Mouse (Mus musculus): ENCODE measurements around the gene Rabgap1l. TPM values are rescaled to one million over a fixed set of nuclear protein-coding genes. Genes with fewer than 3 reads are reported as not detected.

The Rabgap1l gene
- polyA plus RNA-seq, 1 experiment from 2014 or later: 31.4 TPM

DNA sequence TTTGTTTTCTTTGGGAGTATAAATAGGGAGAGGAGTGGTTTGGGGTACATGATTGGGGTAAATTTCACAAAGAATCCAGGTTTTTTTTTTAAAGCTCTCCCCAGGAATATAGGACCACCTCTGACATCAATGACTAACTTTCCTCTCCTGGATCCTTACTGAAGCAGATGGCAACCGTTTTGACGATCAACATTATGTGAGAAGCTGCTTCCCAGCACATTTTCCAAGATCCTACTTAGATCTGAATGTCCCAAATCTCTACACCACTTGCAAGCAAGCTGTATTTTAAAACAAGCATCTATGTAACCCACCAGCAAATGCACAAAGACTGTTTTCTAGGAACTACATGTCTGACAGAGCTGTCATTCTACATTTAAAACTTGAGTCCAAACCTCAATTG lies 311.4 kb downstream of the Rabgap1l start:
- Histone ChIP-seq H3K27ac (ENCODE audit: low read length) (no peak overlapping the region), H3K9ac (replicated peaks; ENCODE audit: low read depth) (no peak overlapping the region), H3K27me3 (replicated peaks; ENCODE audit: insufficient read depth, low read length) (no peaks in the 10 kb centered on the region), H3K4me1 (ENCODE audit: insufficient read depth, low read depth, low read length) (no peaks in the 10 kb centered on the region), H3K4me3 (ENCODE audit: low read depth, low read length) (no peak overlapping the region), H3K9me3 (ENCODE audit: low read length) (no peaks in the 10 kb centered on the region), H3K4me2 (replicated peaks; ENCODE audit: low read depth, low read length) (no peak overlapping the region), H3K36me3 (ENCODE audit: insufficient read depth, low read length) (no peaks in the 10 kb centered on the region)
- TF ChIP-seq CTCF (IDR thresholded peaks at IDR 0.05): no peak
- no peak for TF ChIP-seq EP300 (IDR thresholded peaks at IDR 0.05)
- ATAC-seq: no peak
- WGBS: 94% methylated on average over 2 of the region's 2 CpGs
- no peak for DNase-seq (ENCODE audit: low spot score)

DNA sequence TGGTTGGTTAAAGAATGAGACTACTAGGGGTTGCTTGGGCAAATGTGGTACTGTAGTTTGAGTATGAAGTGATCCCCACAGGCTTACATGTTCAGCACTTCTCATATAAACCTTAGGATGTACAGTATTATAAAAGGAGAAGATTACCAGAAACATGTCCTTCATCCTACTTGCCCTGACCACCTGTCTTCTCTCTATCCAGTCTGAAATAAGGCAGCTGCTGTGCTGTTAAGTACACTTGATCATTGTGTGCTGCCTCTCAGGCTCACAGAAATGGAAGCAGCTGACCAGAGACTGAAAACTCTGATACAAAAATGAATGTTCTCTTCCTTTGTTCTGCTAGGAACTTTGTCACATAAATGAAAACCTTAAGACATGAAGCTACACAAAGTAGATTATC lies 325.6 kb downstream of the Rabgap1l start:
- Histone ChIP-seq H3K4me1 (ENCODE audit: insufficient read depth, low read depth, low read length) (no peaks in the 10 kb centered on the region), H3K27me3 (replicated peaks; ENCODE audit: insufficient read depth, low read length) (no peaks in the 10 kb centered on the region), H3K9ac (replicated peaks; ENCODE audit: low read depth) (no peak overlapping the region), H3K4me3 (ENCODE audit: low read depth, low read length) (no peak overlapping the region), H3K27ac (ENCODE audit: low read length) (no peak overlapping the region), H3K4me2 (replicated peaks; ENCODE audit: low read depth, low read length) (no peak overlapping the region), H3K36me3 (ENCODE audit: insufficient read depth, low read length) (no peaks in the 10 kb centered on the region), H3K9me3 (ENCODE audit: low read length) (no peaks in the 10 kb centered on the region)
- TF ChIP-seq CTCF (IDR thresholded peaks at IDR 0.05) (no peak), EP300 (IDR thresholded peaks at IDR 0.05) (no peak)
- ATAC-seq: no peak
- no peak for DNase-seq (ENCODE audit: low spot score)

DNA sequence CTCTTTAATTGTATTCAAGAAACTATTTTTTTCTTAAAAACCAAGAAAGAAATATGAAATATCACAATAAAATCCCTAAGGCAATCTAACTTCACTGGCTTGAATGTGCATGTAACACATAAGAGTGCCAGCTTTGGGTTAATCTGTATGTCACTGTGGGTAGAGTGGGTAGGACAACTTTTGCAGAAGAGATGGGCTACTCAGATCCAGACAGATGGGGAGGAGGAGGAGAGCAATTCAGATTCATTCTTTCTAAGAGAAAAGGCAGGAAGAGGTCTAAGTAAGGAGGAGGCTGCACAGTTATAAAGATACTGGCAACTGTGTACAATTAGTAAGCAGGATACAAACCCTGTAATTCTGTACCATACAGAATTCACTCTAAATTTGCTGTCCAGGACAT lies 327.8 kb downstream of the Rabgap1l start:
- ATAC-seq (no peak), DNase-seq (ENCODE audit: low spot score) (no peak)
- Histone ChIP-seq H3K9ac (replicated peaks; ENCODE audit: low read depth) (no peak overlapping the region), H3K36me3 (ENCODE audit: insufficient read depth, low read length) (no peaks in the 10 kb centered on the region), H3K4me2 (replicated peaks; ENCODE audit: low read depth, low read length) (no peak overlapping the region), H3K9me3 (ENCODE audit: low read length) (no peaks in the 10 kb centered on the region), H3K4me1 (ENCODE audit: insufficient read depth, low read depth, low read length) (no peaks in the 10 kb centered on the region), H3K4me3 (ENCODE audit: low read depth, low read length) (no peak overlapping the region), H3K27ac (ENCODE audit: low read length) (no peak overlapping the region), H3K27me3 (replicated peaks; ENCODE audit: insufficient read depth, low read length) (no peaks in the 10 kb centered on the region)
- TF ChIP-seq CTCF (IDR thresholded peaks at IDR 0.05) (no peak), EP300 (IDR thresholded peaks at IDR 0.05) (no peak)

DNA sequence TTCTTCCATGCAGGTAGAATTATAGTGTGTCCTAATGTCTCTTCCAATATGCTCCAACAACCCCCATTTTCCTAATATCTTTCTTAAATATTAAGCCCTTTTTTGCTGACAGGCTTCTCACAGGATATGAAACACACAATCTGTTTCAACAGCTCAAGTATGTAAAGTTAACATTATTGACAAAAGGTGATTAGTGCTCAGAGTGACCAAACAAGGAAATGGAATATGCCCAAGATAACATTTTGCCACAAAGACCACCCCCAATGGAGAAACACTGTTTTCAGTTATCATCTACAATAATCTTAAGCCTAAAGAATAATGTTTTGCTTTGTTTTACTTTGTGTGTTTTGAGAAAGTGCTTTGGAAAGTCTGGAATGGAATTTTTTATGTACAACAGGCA lies 328.9 kb downstream of the Rabgap1l start:
- Histone ChIP-seq H3K9me3 (ENCODE audit: low read length) (no peaks in the 10 kb centered on the region), H3K4me3 (ENCODE audit: low read depth, low read length) (no peak overlapping the region), H3K4me1 (ENCODE audit: insufficient read depth, low read depth, low read length) (no peaks in the 10 kb centered on the region), H3K27me3 (replicated peaks; ENCODE audit: insufficient read depth, low read length) (no peaks in the 10 kb centered on the region), H3K27ac (ENCODE audit: low read length) (no peak overlapping the region), H3K36me3 (ENCODE audit: insufficient read depth, low read length) (no peaks in the 10 kb centered on the region), H3K9ac (replicated peaks; ENCODE audit: low read depth) (no peak overlapping the region), H3K4me2 (replicated peaks; ENCODE audit: low read depth, low read length) (no peak overlapping the region)
- no peak for TF ChIP-seq EP300 (IDR thresholded peaks at IDR 0.05)
- no peak for TF ChIP-seq CTCF (IDR thresholded peaks at IDR 0.05)
- DNase-seq (ENCODE audit: low spot score): no peak
- no peak for ATAC-seq

DNA sequence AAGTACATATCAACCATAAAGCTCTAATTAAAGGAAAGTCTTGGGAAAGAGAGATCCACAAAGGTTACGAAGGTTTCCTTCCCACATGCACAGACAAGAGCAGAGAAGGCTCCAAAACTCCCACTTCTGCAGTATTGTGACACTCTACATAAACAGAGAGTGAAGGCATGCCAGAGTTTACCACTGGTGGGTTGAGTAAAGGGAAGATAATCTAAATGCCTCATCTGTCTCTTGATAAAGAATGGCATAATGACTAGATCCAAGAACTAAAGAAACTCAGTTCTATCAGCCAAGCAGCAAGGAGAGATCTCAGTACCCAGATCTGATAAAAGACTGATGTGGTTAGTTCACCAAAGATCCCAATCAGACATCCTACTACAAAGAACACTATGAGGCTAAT lies 332.7 kb downstream of the Rabgap1l start:
- WGBS: 86% methylated on average over 1 of the region's 1 CpGs
- Histone ChIP-seq H3K9ac (replicated peaks; ENCODE audit: low read depth) (no peak overlapping the region), H3K27me3 (replicated peaks; ENCODE audit: insufficient read depth, low read length) (no peaks in the 10 kb centered on the region), H3K9me3 (ENCODE audit: low read length) (no peaks in the 10 kb centered on the region), H3K4me2 (replicated peaks; ENCODE audit: low read depth, low read length) (no peak overlapping the region), H3K4me1 (ENCODE audit: insufficient read depth, low read depth, low read length) (no peaks in the 10 kb centered on the region), H3K27ac (ENCODE audit: low read length) (no peak overlapping the region), H3K36me3 (ENCODE audit: insufficient read depth, low read length) (no peaks in the 10 kb centered on the region), H3K4me3 (ENCODE audit: low read depth, low read length) (no peak overlapping the region)
- no peak for TF ChIP-seq EP300 (IDR thresholded peaks at IDR 0.05)
- no peak for TF ChIP-seq CTCF (IDR thresholded peaks at IDR 0.05)
- DNase-seq (ENCODE audit: low spot score) (no peak), ATAC-seq (no peak)

DNA sequence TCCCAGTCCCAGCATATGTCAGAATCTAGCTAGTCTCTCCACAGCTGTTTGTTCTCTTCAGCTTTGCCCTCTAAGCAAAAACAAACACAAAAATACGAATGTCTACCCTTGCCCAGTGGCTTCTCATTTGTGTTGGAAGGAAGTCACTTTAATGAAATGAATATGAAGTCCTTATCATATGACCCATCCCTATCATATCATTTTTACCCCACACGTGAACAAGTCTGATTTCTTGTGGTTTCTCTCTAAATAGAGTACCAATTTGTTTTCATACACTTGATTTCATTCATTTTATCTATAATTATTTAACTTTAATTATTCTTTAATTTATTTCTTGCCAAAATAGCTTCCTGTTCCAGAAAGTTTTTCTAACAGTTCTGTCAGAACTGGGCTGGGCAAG lies 341.3 kb downstream of the Rabgap1l start:
- Histone ChIP-seq H3K4me2 (replicated peaks; ENCODE audit: low read depth, low read length) (no peak overlapping the region), H3K4me3 (ENCODE audit: low read depth, low read length) (no peak overlapping the region), H3K27me3 (replicated peaks; ENCODE audit: insufficient read depth, low read length) (no peaks in the 10 kb centered on the region), H3K9me3 (ENCODE audit: low read length) (no peaks in the 10 kb centered on the region), H3K27ac (ENCODE audit: low read length) (no peak overlapping the region), H3K4me1 (ENCODE audit: insufficient read depth, low read depth, low read length) (no peaks in the 10 kb centered on the region), H3K9ac (replicated peaks; ENCODE audit: low read depth) (no peak overlapping the region), H3K36me3 (ENCODE audit: insufficient read depth, low read length) (no peaks in the 10 kb centered on the region)
- no peak for TF ChIP-seq CTCF (IDR thresholded peaks at IDR 0.05)
- TF ChIP-seq EP300 (IDR thresholded peaks at IDR 0.05): no peak
- ATAC-seq: no peak
- DNase-seq (ENCODE audit: low spot score): no peak
- 48% methylated on average over 2 of the region's 2 CpGs for WGBS

DNA sequence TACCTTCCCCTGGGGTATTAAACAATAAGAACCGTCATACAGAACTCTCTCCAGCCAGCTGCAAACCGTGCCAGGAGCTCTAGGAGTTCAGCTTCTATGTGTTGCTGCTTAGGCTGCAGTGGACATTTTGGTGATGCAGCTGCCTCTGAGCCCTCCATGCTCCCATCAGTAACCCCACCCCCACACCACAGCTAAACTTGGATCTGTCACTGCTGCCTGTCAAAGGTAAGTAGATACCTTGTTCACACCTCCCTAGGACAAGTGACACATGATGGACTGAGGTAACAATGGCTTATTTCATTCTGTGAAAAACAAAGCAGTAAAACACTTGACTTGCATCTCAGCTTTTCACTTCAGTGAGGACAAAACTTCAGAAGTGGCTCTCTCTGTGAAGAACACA lies 344.3 kb downstream of the Rabgap1l start:
- DNase-seq (ENCODE audit: low spot score) (no peak), ATAC-seq (no peak)
- H3K4me2 ChIP-seq (replicated peaks; ENCODE audit: low read depth, low read length): no peak overlapping the region
- H3K9me3 ChIP-seq (ENCODE audit: low read length): no peaks in the 10 kb centered on the region
- WGBS: 56% methylated on average over 2 of the region's 2 CpGs
- no peak overlapping the region for H3K9ac ChIP-seq (replicated peaks; ENCODE audit: low read depth)
- no peaks in the 10 kb centered on the region for H3K27me3 ChIP-seq (replicated peaks; ENCODE audit: insufficient read depth, low read length)
- no peak overlapping the region for H3K27ac ChIP-seq (ENCODE audit: low read length)
- H3K36me3 ChIP-seq (ENCODE audit: insufficient read depth, low read length): no peaks in the 10 kb centered on the region
- H3K4me1 ChIP-seq (ENCODE audit: insufficient read depth, low read depth, low read length): no peaks in the 10 kb centered on the region
- no peak overlapping the region for H3K4me3 ChIP-seq (ENCODE audit: low read depth, low read length)
- no peak for TF ChIP-seq CTCF (IDR thresholded peaks at IDR 0.05)
- no peak for TF ChIP-seq EP300 (IDR thresholded peaks at IDR 0.05)
